Mouse (Mus musculus): Measurements from ENCODE around the gene Chat. TPM values are rescaled to one million over a fixed set of nuclear protein-coding genes. Genes with fewer than 3 reads are reported as not detected.

Chat gene
- polyA plus RNA-seq, 1 experiment = not detected

- Histone ChIP-seq H3K4me3 (ENCODE audit: insufficient read depth, poor library complexity, severe bottlenecking) (no peak overlapping the region), H3K79me3 (ENCODE audit: low read depth) (no peaks in the 10 kb centered on the region), H3K27me3 (ENCODE audit: control insufficient read depth, insufficient read depth, insufficient read length) (no peaks in the 10 kb centered on the region), H3K79me2 (ENCODE audit: control insufficient read depth, insufficient read depth) (no peaks in the 10 kb centered on the region), H3K36me3 (ENCODE audit: control insufficient read depth, insufficient read depth) (no peaks in the 10 kb centered on the region), H3ac (ENCODE audit: control insufficient read depth, insufficient read length, low read depth) (no peak overlapping the region)
- TF ChIP-seq MYOD1 (IDR thresholded peaks at IDR 0.05; ENCODE audit: control insufficient read depth, insufficient read length, low read depth) (no peak), CEBPB (IDR thresholded peaks at IDR 0.05; ENCODE audit: low read depth) (no peak), MYOG (IDR thresholded peaks at IDR 0.05; ENCODE audit: control insufficient read depth, extremely low read depth, insufficient read length) (no peak), USF1 (IDR thresholded peaks at IDR 0.05; ENCODE audit: low read depth) (no peak), MAX (IDR thresholded peaks at IDR 0.05) (no peak), CTCF (IDR thresholded peaks at IDR 0.05; ENCODE audit: control insufficient read depth, insufficient read depth, insufficient read length) (no peak), FOSL1 (IDR thresholded peaks at IDR 0.05; ENCODE audit: insufficient read depth, low read length, poor library complexity, severe bottlenecking) (no peak)
Measured at GRCm38 (mm10) chr14:32507216-32507615, 41.4 kb upstream of the Chat start.

- H3K36me3 ChIP-seq (ENCODE audit: control insufficient read depth, insufficient read depth) = no peaks in the 10 kb centered on the region
- H3K27me3 ChIP-seq (ENCODE audit: control insufficient read depth, insufficient read depth, insufficient read length) = no peaks in the 10 kb centered on the region
- TF ChIP-seq CEBPB (IDR thresholded peaks at IDR 0.05; ENCODE audit: low read depth) = no peak
- peak; percentile 84 for TF ChIP-seq MAX (IDR thresholded peaks at IDR 0.05)
- TF ChIP-seq FOSL1 (IDR thresholded peaks at IDR 0.05; ENCODE audit: insufficient read depth, low read length, poor library complexity, severe bottlenecking) = no peak
- TF ChIP-seq MYOG (IDR thresholded peaks at IDR 0.05; ENCODE audit: control insufficient read depth, extremely low read depth, insufficient read length) = no peak
- TF ChIP-seq MYOD1 (IDR thresholded peaks at IDR 0.05; ENCODE audit: control insufficient read depth, insufficient read length, low read depth) = peak; percentile 16
- no peak overlapping the region for H3ac ChIP-seq (ENCODE audit: control insufficient read depth, insufficient read length, low read depth)
- H3K79me2 ChIP-seq (ENCODE audit: control insufficient read depth, insufficient read depth) = no peaks in the 10 kb centered on the region
- no peaks in the 10 kb centered on the region for H3K79me3 ChIP-seq (ENCODE audit: low read depth)
- H3K4me3 ChIP-seq (ENCODE audit: insufficient read depth, poor library complexity, severe bottlenecking) = no peak overlapping the region
Measured at GRCm38 (mm10) chr14:32506329-32506728, 40.5 kb upstream of the Chat start.

- no peaks in the 10 kb centered on the region for H3K79me3 ChIP-seq (ENCODE audit: low read depth)
- H3K4me3 ChIP-seq (ENCODE audit: insufficient read depth, poor library complexity, severe bottlenecking) = no peak overlapping the region
- H3K36me3 ChIP-seq (ENCODE audit: control insufficient read depth, insufficient read depth) = no peaks in the 10 kb centered on the region
- H3K27me3 ChIP-seq (ENCODE audit: control insufficient read depth, insufficient read depth, insufficient read length) = no peaks in the 10 kb centered on the region
- no peak overlapping the region for H3ac ChIP-seq (ENCODE audit: control insufficient read depth, insufficient read length, low read depth)
- TF ChIP-seq CTCF (IDR thresholded peaks at IDR 0.05; ENCODE audit: control insufficient read depth, insufficient read depth, insufficient read length) (no peak), FOSL1 (IDR thresholded peaks at IDR 0.05; ENCODE audit: insufficient read depth, low read length, poor library complexity, severe bottlenecking) (no peak), MYOD1 (IDR thresholded peaks at IDR 0.05; ENCODE audit: control insufficient read depth, insufficient read length, low read depth) (no peak), CEBPB (IDR thresholded peaks at IDR 0.05; ENCODE audit: low read depth) (no peak), MYOG (IDR thresholded peaks at IDR 0.05; ENCODE audit: control insufficient read depth, extremely low read depth, insufficient read length) (no peak), USF1 (IDR thresholded peaks at IDR 0.05; ENCODE audit: low read depth) (no peak)
- H3K79me2 ChIP-seq (ENCODE audit: control insufficient read depth, insufficient read depth) = no peaks in the 10 kb centered on the region
Measured at GRCm38 (mm10) chr14:32503897-32504296, 38.1 kb upstream of the Chat start.

- TF ChIP-seq MAX (IDR thresholded peaks at IDR 0.05) = no peak
- TF ChIP-seq CEBPB (IDR thresholded peaks at IDR 0.05; ENCODE audit: low read depth) = no peak
- no peak for TF ChIP-seq MYOG (IDR thresholded peaks at IDR 0.05; ENCODE audit: control insufficient read depth, extremely low read depth, insufficient read length)
- no peak for TF ChIP-seq FOSL1 (IDR thresholded peaks at IDR 0.05; ENCODE audit: insufficient read depth, low read length, poor library complexity, severe bottlenecking)
- TF ChIP-seq MYOD1 (IDR thresholded peaks at IDR 0.05; ENCODE audit: control insufficient read depth, insufficient read length, low read depth) = no peak
- TF ChIP-seq CTCF (IDR thresholded peaks at IDR 0.05; ENCODE audit: control insufficient read depth, insufficient read depth, insufficient read length) = no peak
- no peak for TF ChIP-seq USF1 (IDR thresholded peaks at IDR 0.05; ENCODE audit: low read depth)
- H3ac ChIP-seq (ENCODE audit: control insufficient read depth, insufficient read length, low read depth) = no peak overlapping the region
Measured at GRCm38 (mm10) chr14:32502764-32503688, 37.2 kb upstream of the Chat start.

GRCm38 (mm10) chr14:32501303-32501702 lies 35.5 kb upstream of the Chat start:
- H3K36me3 ChIP-seq (ENCODE audit: control insufficient read depth, insufficient read depth) = no peaks in the 10 kb centered on the region
- H3ac ChIP-seq (ENCODE audit: control insufficient read depth, insufficient read length, low read depth) = no peak overlapping the region
- no peaks in the 10 kb centered on the region for H3K27me3 ChIP-seq (ENCODE audit: control insufficient read depth, insufficient read depth, insufficient read length)
- no peaks in the 10 kb centered on the region for H3K79me3 ChIP-seq (ENCODE audit: low read depth)
- no peaks in the 10 kb centered on the region for H3K79me2 ChIP-seq (ENCODE audit: control insufficient read depth, insufficient read depth)
- no peak for TF ChIP-seq CEBPB (IDR thresholded peaks at IDR 0.05; ENCODE audit: low read depth)
- no peak for TF ChIP-seq FOSL1 (IDR thresholded peaks at IDR 0.05; ENCODE audit: insufficient read depth, low read length, poor library complexity, severe bottlenecking)
- TF ChIP-seq CTCF (IDR thresholded peaks at IDR 0.05; ENCODE audit: control insufficient read depth, insufficient read depth, insufficient read length) = no peak
- no peak for TF ChIP-seq MYOG (IDR thresholded peaks at IDR 0.05; ENCODE audit: control insufficient read depth, extremely low read depth, insufficient read length)
- TF ChIP-seq USF1 (IDR thresholded peaks at IDR 0.05; ENCODE audit: low read depth) = no peak
- TF ChIP-seq MYOD1 (IDR thresholded peaks at IDR 0.05; ENCODE audit: control insufficient read depth, insufficient read length, low read depth) = no peak
- TF ChIP-seq MAX (IDR thresholded peaks at IDR 0.05) = no peak
- H3K4me3 ChIP-seq (ENCODE audit: insufficient read depth, poor library complexity, severe bottlenecking) = no peak overlapping the region

More at GRCm38 (mm10) chr14:32502764-32503688, 37.2 kb upstream of the Chat start:
- no peaks in the 10 kb centered on the region for H3K79me3 ChIP-seq (ENCODE audit: low read depth)
- no peaks in the 10 kb centered on the region for H3K27me3 ChIP-seq (ENCODE audit: control insufficient read depth, insufficient read depth, insufficient read length)
- H3K79me2 ChIP-seq (ENCODE audit: control insufficient read depth, insufficient read depth) = no peaks in the 10 kb centered on the region
- H3K36me3 ChIP-seq (ENCODE audit: control insufficient read depth, insufficient read depth) = no peaks in the 10 kb centered on the region
- H3K4me3 ChIP-seq (ENCODE audit: insufficient read depth, poor library complexity, severe bottlenecking) = no peak overlapping the region
